Mouse (Mus musculus): Measurements from ENCODE around the gene Ackr4. TPM values are rescaled to one million over a fixed set of nuclear protein-coding genes. Genes with fewer than 3 reads are reported as not detected.

The Ackr4 gene
- 0.99 and 2.7 TPM in 2 replicates for polyA plus RNA-seq (2012; rRNA removed)

DNA sequence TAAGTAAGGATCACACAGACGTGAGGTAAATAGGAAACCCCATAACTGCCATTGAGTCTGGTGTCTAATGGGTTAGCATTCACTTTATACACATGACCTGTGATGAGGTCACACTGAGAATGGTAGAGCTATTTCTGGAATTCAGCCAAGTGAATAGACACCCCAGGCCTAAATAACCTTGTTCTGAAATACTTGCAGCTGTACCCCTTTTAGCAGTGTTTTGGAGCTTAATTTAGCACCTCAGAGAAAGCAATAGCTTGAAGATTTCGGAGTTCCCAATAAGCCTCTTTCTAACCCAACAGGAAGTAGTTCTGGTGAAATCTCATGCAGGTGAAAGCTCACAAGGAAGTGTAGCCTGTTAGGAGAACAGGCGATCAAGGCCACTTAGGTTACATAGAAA is at the start of gene Ackr4:
Ackr4 (minus strand) TSS at position 101 of the 400 bp plus-strand sequence.

DNA sequence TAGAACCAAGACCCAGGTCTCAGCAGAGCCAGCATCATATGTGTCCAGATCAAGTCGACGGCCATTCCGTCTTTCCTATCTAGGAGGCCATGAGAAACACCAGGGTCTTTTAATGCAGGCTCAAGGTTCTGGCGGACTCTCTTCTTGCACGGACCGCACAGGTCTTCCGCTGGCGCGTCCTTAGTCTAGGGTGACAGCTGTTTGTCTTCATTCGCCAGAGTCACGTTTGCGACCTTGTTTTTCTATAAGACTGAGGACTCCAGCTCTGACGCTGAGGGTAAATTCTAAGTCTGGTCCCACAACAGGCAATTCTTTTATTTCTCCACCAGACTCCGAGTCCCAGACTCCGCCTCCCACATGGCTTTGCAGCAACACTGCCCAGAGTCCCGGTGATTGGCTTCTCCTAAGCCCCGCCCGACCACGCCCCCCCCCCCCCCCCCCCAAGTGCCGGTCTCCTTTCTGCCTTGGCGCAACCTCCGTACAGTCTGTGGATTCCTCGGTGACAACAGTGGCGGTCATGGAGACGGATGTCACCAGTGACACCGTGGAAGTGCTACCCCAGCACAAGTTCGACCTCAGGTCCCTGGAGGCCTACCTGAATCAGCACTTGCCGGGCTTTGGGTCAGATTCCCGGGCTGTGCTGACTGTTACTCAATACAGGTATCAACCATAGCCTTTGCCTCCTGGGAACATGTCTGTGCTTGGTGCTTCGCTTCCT is 63.3 kb downstream of the Ackr4 start, which contains the start of gene Acad11:
Acad11 (plus strand) TSS at position 134 of the 718 bp plus-strand sequence.

DNA sequence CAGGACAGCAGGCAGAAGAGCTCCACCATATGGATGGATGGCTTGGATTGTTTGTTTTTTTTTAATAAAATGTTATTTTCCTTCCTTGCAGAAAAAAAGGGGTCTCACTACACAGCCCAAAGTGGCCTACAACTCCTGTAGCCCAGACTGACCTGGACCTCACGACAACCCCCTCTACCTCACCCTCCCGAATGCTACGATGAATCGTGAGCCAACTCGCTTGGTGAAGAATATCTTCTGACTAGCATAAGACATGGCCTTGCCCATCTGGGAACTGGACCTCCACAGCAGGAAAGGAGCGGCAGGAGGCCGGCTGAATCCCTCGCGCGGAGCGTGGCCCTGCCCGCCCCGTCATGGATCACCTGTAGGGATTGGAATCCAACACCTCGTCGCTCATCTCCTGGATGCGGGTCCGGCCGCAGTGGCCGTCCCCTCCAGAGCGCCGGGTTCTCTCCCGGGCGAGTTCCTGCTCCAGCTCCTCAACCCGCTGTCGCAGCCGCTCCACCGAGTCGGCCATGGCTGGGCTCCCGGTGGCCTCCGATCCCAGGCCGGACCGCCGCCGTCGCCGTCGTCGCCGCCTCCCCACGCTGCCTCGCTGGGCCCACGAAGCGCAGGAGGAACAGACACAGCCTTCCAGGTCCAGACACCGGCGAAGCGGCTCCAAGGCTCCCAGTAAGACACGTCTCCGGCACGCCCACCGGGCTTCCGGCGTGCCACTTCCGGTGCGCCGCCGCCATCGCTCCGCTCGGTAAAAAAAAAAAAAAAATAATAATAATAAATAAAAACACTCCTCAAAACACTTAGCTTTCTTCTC is 64.1 kb downstream of the Ackr4 start, which contains the start of gene Uba5:
Uba5 (minus strand) TSS at position 705 of the 814 bp plus-strand sequence.

DNA sequence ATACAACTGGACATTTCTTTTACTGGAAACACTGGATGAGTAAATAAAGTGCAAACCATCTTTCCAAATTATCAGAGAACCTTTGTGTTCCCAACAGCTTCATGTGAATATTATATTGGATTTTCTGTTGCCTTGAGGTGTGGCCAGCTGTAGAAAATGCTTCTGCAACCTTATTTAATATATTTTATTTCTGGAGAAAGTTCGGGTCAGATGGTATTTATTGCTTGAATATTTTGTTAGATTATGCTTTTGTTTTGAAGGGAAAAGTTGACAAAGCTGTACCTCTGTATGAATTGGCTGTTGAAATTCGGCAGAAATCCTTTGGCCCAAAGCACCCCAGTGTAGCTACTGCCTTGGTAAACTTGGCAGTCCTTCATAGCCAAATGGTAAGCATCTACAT is 86.4 kb downstream of the Ackr4 start, which contains the start of gene Gm28305:
Gm28305 (plus strand) TSS at position 301 of the 400 bp plus-strand sequence.

Other genes with a start within 250 kb of the Ackr4 start
- 2.7 and 2.9 TPM in 2 replicates for gene Nphp3, start 124.4 kb downstream of the Ackr4 start, polyA plus RNA-seq (2012; rRNA removed)
- not detected in 2 replicates for gene Gm28305, start 86.3 kb downstream of the Ackr4 start, polyA plus RNA-seq (2012; rRNA removed)
- 5.6 and 6.2 TPM in 2 replicates for gene Uba5, start 63.8 kb downstream of the Ackr4 start, polyA plus RNA-seq (2012; rRNA removed)
- gene Acad11, start 63.6 kb downstream of the Ackr4 start, polyA plus RNA-seq (2012; rRNA removed): 16.3 and 17.3 TPM in 2 replicates
- 11.3 and 16.1 TPM in 2 replicates for gene Dnajc13, start 136.0 kb upstream of the Ackr4 start, polyA plus RNA-seq (2012; rRNA removed)
- gene Acpp, start 210.8 kb upstream of the Ackr4 start, polyA plus RNA-seq (2012; rRNA removed): 1.8 and 2.7 TPM in 2 replicates

Data from stomach, adult 2 months (tissue).